Mouse (Mus musculus) midbrain, embryonic 15.5 days (tissue): ENCODE measurements around the gene Pold2. TPM values are rescaled to one million over a fixed set of nuclear protein-coding genes. Genes with fewer than 3 reads are reported as not detected.
"Not testable (repeated sequence)": the region's sequence is repeated elsewhere in the genome, so short reads cannot be mapped to it uniquely, and the experiment has no call there.

Source experiments
- ATAC-seq: fragments of 200-750 bp; cut with Nextera tagmentation; replicated peaks from 2 replicates; pipeline ENCODE4 v1.8.0; 2017; ENCODE audit warnings: moderate TSS enrichment
- H3K27ac ChIP-seq: fragments of 300-500 bp; sonication (generic); 2 replicates; pipeline ENCODE4 v1.5.1; 2015; ENCODE audit warnings: mild to moderate bottlenecking, inconsistent platforms
- H3K27me3 ChIP-seq: fragments of 300-500 bp; sonication (generic); replicated peaks from 2 replicates; pipeline ENCODE4 v1.6.1; 2015; ENCODE audit warnings: inconsistent platforms
- H3K36me3 ChIP-seq: fragments of 300-500 bp; sonication (generic); replicated peaks from 2 replicates; pipeline ENCODE4 v1.6.1; 2015; ENCODE audit warnings: inconsistent platforms
- H3K4me1 ChIP-seq: fragments of 300-500 bp; sonication (generic); 2 replicates; pipeline ENCODE4 v1.6.1; 2015; ENCODE audit warnings: inconsistent platforms
- H3K4me2 ChIP-seq: fragments of 300-500 bp; sonication (generic); 2 replicates; pipeline ENCODE4 v1.6.1; 2015; ENCODE audit warnings: inconsistent platforms, mild to moderate bottlenecking, moderate library complexity
- H3K4me3 ChIP-seq: fragments of 300-500 bp; sonication (generic); 2 replicates; pipeline ENCODE4 v1.5.1; 2015; ENCODE audit warnings: mild to moderate bottlenecking, inconsistent platforms
- H3K9ac ChIP-seq: fragments of 300-500 bp; sonication (generic); 2 replicates; pipeline ENCODE4 v1.6.1; 2015; ENCODE audit warnings: mild to moderate bottlenecking, inconsistent platforms
- H3K9me3 ChIP-seq: fragments of 300-500 bp; sonication (generic); 2 replicates; pipeline ENCODE4 v1.6.1; 2016; ENCODE audit warnings: inconsistent platforms
- WGBS: fragments of 180-500 bp; shearing (Covaris S2); methylation state at CpG from one replicate; pipeline ENCODE4 v1.1.7; 2015; ENCODE audit warnings: mixed read lengths; 5-methylcytosine and 5-hydroxymethylcytosine counted together
- polyA plus RNA-seq: library from polyadenylated mRNA; unstranded; fragments of >200 nt; fragmentation: Nextera tagmentation; extraction: Ambion mirVana; gene quantifications from 2 replicates; pipeline ENCODE4 v1.2.1, GENCODE M21; 2015

Pold2 gene
- polyA plus RNA-seq, 1 experiment from 2014 or later = 51.0 TPM

- Histone ChIP-seq H3K4me2 (no peak overlapping the region), H3K27ac (no peak overlapping the region), H3K9me3 (no peaks in the 10 kb centered on the region), H3K9ac (no peak overlapping the region), H3K36me3 (no peaks in the 10 kb centered on the region), H3K4me3 (no peak overlapping the region), H3K27me3 (0 out of 2 replicates have a peak, but pooled peaks cover 3% of the 10 kb centered on the region), H3K4me1 (peaks cover 16% of the 10 kb centered on the region)
- no peak for ATAC-seq
- 17% methylated on average over 16 of the region's 16 CpGs for WGBS
These were observed 19.1 kb upstream of the Pold2 start for GRCm38 (mm10) chr11:5897230-5897629.

GRCm38 (mm10) chr11:5893807-5894206 is 15.7 kb upstream of the Pold2 start:
- Histone ChIP-seq H3K4me3 (no peak overlapping the region), H3K4me1 (no peaks in the 10 kb centered on the region), H3K4me2 (no peak overlapping the region), H3K27ac (no peak overlapping the region), H3K36me3 (no peaks in the 10 kb centered on the region), H3K9me3 (no peaks in the 10 kb centered on the region), H3K27me3 (no peaks in the 10 kb centered on the region), H3K9ac (no peak overlapping the region)
- ATAC-seq = no peak
- WGBS = 77% methylated on average over 6 of the region's 6 CpGs

GRCm38 (mm10) chr11:5892810-5893368 is 14.8 kb upstream of the Pold2 start:
- Histone ChIP-seq H3K9ac (no peak overlapping the region), H3K4me3 (no peak overlapping the region), H3K4me2 (no peak overlapping the region), H3K27ac (no peak overlapping the region), H3K9me3 (no peaks in the 10 kb centered on the region), H3K4me1 (no peaks in the 10 kb centered on the region), H3K36me3 (no peaks in the 10 kb centered on the region), H3K27me3 (no peaks in the 10 kb centered on the region)
- no peak for ATAC-seq
- 54% methylated on average over 4 of the region's 4 CpGs for WGBS

GRCm38 (mm10) chr11:5892151-5892591 is 14.1 kb upstream of the Pold2 start:
- Histone ChIP-seq H3K4me3 (no peak overlapping the region), H3K9ac (no peak overlapping the region), H3K9me3 (no peaks in the 10 kb centered on the region), H3K4me1 (peaks cover 3% of the 10 kb centered on the region), H3K4me2 (no peak overlapping the region), H3K36me3 (no peaks in the 10 kb centered on the region), H3K27ac (no peak overlapping the region), H3K27me3 (no peaks in the 10 kb centered on the region)
- no peak for ATAC-seq
- 71% methylated on average over 8 of the region's 8 CpGs for WGBS

GRCm38 (mm10) chr11:5888563-5888962 is 10.5 kb upstream of the Pold2 start:
- not testable (repeated sequence) for H3K9ac ChIP-seq, ATAC-seq
- WGBS = 70% methylated on average over 5 of the region's 5 CpGs

GRCm38 (mm10) chr11:5887250-5887649 is 9.2 kb upstream of the Pold2 start:
- 21% methylated on average over 5 of the region's 5 CpGs for WGBS
- H3K9me3 ChIP-seq = no peaks in the 10 kb centered on the region
- ATAC-seq = no peak
- H3K36me3 ChIP-seq = no peaks in the 10 kb centered on the region
- H3K4me3 ChIP-seq = no peak overlapping the region
- no peaks in the 10 kb centered on the region for H3K27me3 ChIP-seq
- H3K9ac ChIP-seq = no peak overlapping the region
- peaks cover 7% of the 10 kb centered on the region for H3K4me1 ChIP-seq
- no peak overlapping the region for H3K27ac ChIP-seq
- no peak overlapping the region for H3K4me2 ChIP-seq

More at GRCm38 (mm10) chr11:5888563-5888962, 10.5 kb upstream of the Pold2 start:
- not testable (repeated sequence) for H3K27ac ChIP-seq, H3K4me3 ChIP-seq, H3K36me3 ChIP-seq, H3K27me3 ChIP-seq, H3K4me1 ChIP-seq, H3K9me3 ChIP-seq, H3K4me2 ChIP-seq

- 18% methylated on average over 9 of the region's 9 CpGs for WGBS
- Histone ChIP-seq H3K27me3 (no peaks in the 10 kb centered on the region), H3K4me2 (no peak overlapping the region), H3K27ac (no peak overlapping the region), H3K9me3 (no peaks in the 10 kb centered on the region), H3K9ac (no peak overlapping the region), H3K4me3 (no peak overlapping the region), H3K36me3 (no peaks in the 10 kb centered on the region), H3K4me1 (peaks cover 7% of the 10 kb centered on the region)
- ATAC-seq = 0 out of 2 replicates have a peak, but pooled peaks have one; percentile 33
These were observed 8.1 kb upstream of the Pold2 start for GRCm38 (mm10) chr11:5886187-5886586.

GRCm38 (mm10) chr11:5882518-5882917 is 4.4 kb upstream of the Pold2 start:
- WGBS = 83% methylated on average over 8 of the region's 8 CpGs
- H3K36me3 ChIP-seq = no peaks in the 10 kb centered on the region
- H3K9me3 ChIP-seq = no peaks in the 10 kb centered on the region
- no peak overlapping the region for H3K4me3 ChIP-seq
- H3K4me1 ChIP-seq = peaks cover 18% of the 10 kb centered on the region
- H3K27ac ChIP-seq = no peak overlapping the region
- no peak for ATAC-seq
- no peak overlapping the region for H3K4me2 ChIP-seq
- H3K9ac ChIP-seq = no peak overlapping the region
- no peaks in the 10 kb centered on the region for H3K27me3 ChIP-seq

- Histone ChIP-seq H3K36me3 (no peaks in the 10 kb centered on the region), H3K27ac (no peak overlapping the region), H3K4me3 (no peak overlapping the region), H3K9me3 (no peaks in the 10 kb centered on the region), H3K27me3 (no peaks in the 10 kb centered on the region), H3K9ac (no peak overlapping the region), H3K4me2 (no peak overlapping the region), H3K4me1 (peaks cover 29% of the 10 kb centered on the region)
- WGBS = 51% methylated on average over 5 of the region's 5 CpGs
- no peak for ATAC-seq
These were observed 1.8 kb upstream of the Pold2 start for GRCm38 (mm10) chr11:5879905-5880304.

- peak overlapping the region; percentile 79 for H3K4me3 ChIP-seq
- H3K27me3 ChIP-seq = no peaks in the 10 kb centered on the region
- H3K4me1 ChIP-seq = peaks cover 29% of the 10 kb centered on the region
- H3K36me3 ChIP-seq = no peaks in the 10 kb centered on the region
- peak overlapping the region; percentile 61 for H3K4me2 ChIP-seq
- no peaks in the 10 kb centered on the region for H3K9me3 ChIP-seq
- peak overlapping the region; percentile 89 for H3K27ac ChIP-seq
- peak overlapping the region; percentile 50 for H3K9ac ChIP-seq
- WGBS = 43% methylated on average over 8 of the region's 8 CpGs
- no peak for ATAC-seq
These were observed 569 bp upstream of the Pold2 start for GRCm38 (mm10) chr11:5878661-5879060.

GRCm38 (mm10) chr11:5877421-5877820 is 671 bp downstream of the Pold2 start:
- H3K4me1 ChIP-seq = peaks cover 29% of the 10 kb centered on the region
- H3K27ac ChIP-seq = no peak overlapping the region
- no peak for ATAC-seq
- WGBS = 2% methylated on average over 5 of the region's 5 CpGs
- H3K4me2 ChIP-seq = peak overlapping the region; percentile 61
- no peaks in the 10 kb centered on the region for H3K9me3 ChIP-seq
- H3K9ac ChIP-seq = peak overlapping the region; percentile 62
- peaks cover 5% of the 10 kb centered on the region; the same call in 1 of the 2 replicates for H3K36me3 ChIP-seq
- H3K4me3 ChIP-seq = peak overlapping the region; percentile 79
- no peaks in the 10 kb centered on the region for H3K27me3 ChIP-seq

GRCm38 (mm10) chr11:5873192-5873591 is 4.9 kb downstream of the Pold2 start:
- Histone ChIP-seq H3K27me3 (no peaks in the 10 kb centered on the region), H3K4me2 (no peak overlapping the region), H3K9ac (no peak overlapping the region), H3K4me1 (peaks cover 19% of the 10 kb centered on the region), H3K9me3 (no peaks in the 10 kb centered on the region), H3K36me3 (peaks cover 9% of the 10 kb centered on the region), H3K4me3 (no peak overlapping the region), H3K27ac (no peak overlapping the region)
- WGBS = 93% methylated on average over 9 of the region's 9 CpGs
- ATAC-seq = no peak

GRCm38 (mm10) chr11:5872707-5873106 is 5.4 kb downstream of the Pold2 start:
- H3K4me3 ChIP-seq = no peak overlapping the region
- peaks cover 19% of the 10 kb centered on the region for H3K4me1 ChIP-seq
- H3K4me2 ChIP-seq = no peak overlapping the region
- no peaks in the 10 kb centered on the region for H3K9me3 ChIP-seq
- WGBS = 96% methylated on average over 11 of the region's 11 CpGs
- H3K36me3 ChIP-seq = peaks cover 9% of the 10 kb centered on the region
- no peak overlapping the region for H3K27ac ChIP-seq
- ATAC-seq = no peak
- no peak overlapping the region for H3K9ac ChIP-seq
- no peaks in the 10 kb centered on the region for H3K27me3 ChIP-seq
